Mouse (Mus musculus) hindbrain, postnatal 0 days (tissue): ENCODE measurements at regions not wholly inside any gene's neighbourhood (a gene's known extent, or its start where the extent isn't known, plus 50 kb on each side); places are given as distances from the start of the nearest gene placed in this dataset.

Experiments used
- ATAC-seq: fragments of 200-750 bp; cut with Nextera tagmentation; 2 replicates; pipeline ENCODE4 v1.8.0; 2017; ENCODE audit warnings: mild to moderate bottlenecking, moderate TSS enrichment, moderate library complexity
- DNase-seq: peaks from one replicate; pipeline ENCODE4 v3.0.0-alpha.2; 2015; ENCODE audit warnings: low spot score
- H3K27ac ChIP-seq: fragments of 300-500 bp; sonication (generic); 2 replicates; pipeline ENCODE4 v1.5.1; 2014; ENCODE audit warnings: mild to moderate bottlenecking
- H3K27me3 ChIP-seq: fragments of 300-500 bp; sonication (generic); 2 replicates; pipeline ENCODE4 v1.6.1; 2014; ENCODE audit warnings: low read length, mixed read lengths; ENCODE audit not compliant: insufficient read depth
- H3K36me3 ChIP-seq: fragments of 300-500 bp; sonication (generic); 2 replicates; pipeline ENCODE4 v1.6.1; 2014; ENCODE audit warnings: low read length, mixed read lengths; ENCODE audit not compliant: insufficient read depth
- H3K4me1 ChIP-seq: fragments of 300-500 bp; sonication (generic); 2 replicates; pipeline ENCODE4 v1.6.1; 2014; ENCODE audit warnings: antibody characterized with exemption, low read length, mixed read lengths; ENCODE audit not compliant: insufficient read depth
- H3K4me2 ChIP-seq: fragments of 300-500 bp; sonication (generic); 2 replicates; pipeline ENCODE4 v1.6.1; 2014; ENCODE audit warnings: low read depth, mild to moderate bottlenecking, low read length, moderate library complexity, mixed read lengths
- H3K4me3 ChIP-seq: fragments of 300-500 bp; sonication (generic); 2 replicates; pipeline ENCODE4 v1.5.1; 2014; ENCODE audit warnings: low read length
- H3K9ac ChIP-seq: fragments of 300-500 bp; sonication (generic); replicated peaks from 2 replicates; pipeline ENCODE4 v1.6.1; 2014; ENCODE audit warnings: mild to moderate bottlenecking, low read length, moderate library complexity, mixed read lengths
- H3K9me3 ChIP-seq: fragments of 300-500 bp; sonication (generic); 2 replicates; pipeline ENCODE4 v1.6.1; 2016; ENCODE audit warnings: low read length, mixed read lengths
- CTCF ChIP-seq: IDR thresholded peaks from 2 replicates; pipeline ENCODE4 v1.5.1; 2016; ENCODE audit warnings: antibody characterized with exemption, control low read depth, low read depth
- WGBS: fragments of 180-500 bp; shearing (Covaris S2); extraction: QIAGEN DNeasy Blood & Tissue Kit; methylation state at CpG from one replicate; pipeline ENCODE4 v1.1.7; 2014; 5-methylcytosine and 5-hydroxymethylcytosine counted together

DNA sequence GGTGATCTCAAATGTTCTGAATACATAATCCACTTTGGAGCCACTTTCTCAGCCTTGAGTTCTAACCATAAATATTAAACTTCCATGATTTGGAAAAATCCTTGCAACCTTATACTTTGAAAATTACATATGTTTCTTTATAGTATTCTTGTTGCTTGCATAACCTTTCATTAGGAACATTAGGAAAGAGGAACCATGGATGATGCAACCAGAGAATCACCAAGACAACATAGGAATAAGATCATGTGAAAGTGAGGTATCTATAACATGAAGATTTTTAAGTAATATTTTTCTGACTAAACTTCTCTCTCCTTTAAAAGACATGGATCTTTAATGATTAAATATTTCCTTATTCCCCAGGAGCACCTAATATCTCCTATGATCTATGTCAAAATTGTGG lies 1057.0 kb downstream of the Pla2g4a start:
- H3K9me3 ChIP-seq, result no peaks in the 10 kb centered on the region
- H3K27me3 ChIP-seq, result no peaks in the 10 kb centered on the region
- no peaks in the 10 kb centered on the region for H3K36me3 ChIP-seq
- DNase-seq (no peak), ATAC-seq (no peak)
- H3K4me2 ChIP-seq, result no peak overlapping the region
- H3K4me1 ChIP-seq, result no peaks in the 10 kb centered on the region
- H3K27ac ChIP-seq, result no peak overlapping the region
- no peak overlapping the region for H3K4me3 ChIP-seq
- TF ChIP-seq CTCF, result no peak
- H3K9ac ChIP-seq, result no peak overlapping the region

DNA sequence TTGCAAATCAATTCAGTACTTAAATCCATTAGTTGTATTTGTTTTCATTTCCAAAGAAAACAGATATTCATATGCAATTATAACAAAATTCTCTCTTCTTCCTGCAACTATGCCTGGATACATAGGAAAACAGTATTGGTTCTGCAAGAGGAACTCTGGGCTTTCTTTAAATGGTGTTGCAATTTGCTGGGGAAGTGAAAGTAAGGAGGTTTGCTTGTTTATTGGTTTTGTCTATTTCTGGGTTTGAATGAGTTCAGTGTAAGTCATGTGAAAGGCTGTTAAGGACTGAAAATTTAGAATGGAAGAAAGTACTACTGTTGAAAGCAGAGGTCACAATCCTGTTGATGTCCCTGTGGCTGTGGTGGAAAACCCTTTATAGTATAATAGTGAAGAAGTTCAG lies 1058.0 kb downstream of the Pla2g4a start:
- no peak overlapping the region for H3K4me2 ChIP-seq

DNA sequence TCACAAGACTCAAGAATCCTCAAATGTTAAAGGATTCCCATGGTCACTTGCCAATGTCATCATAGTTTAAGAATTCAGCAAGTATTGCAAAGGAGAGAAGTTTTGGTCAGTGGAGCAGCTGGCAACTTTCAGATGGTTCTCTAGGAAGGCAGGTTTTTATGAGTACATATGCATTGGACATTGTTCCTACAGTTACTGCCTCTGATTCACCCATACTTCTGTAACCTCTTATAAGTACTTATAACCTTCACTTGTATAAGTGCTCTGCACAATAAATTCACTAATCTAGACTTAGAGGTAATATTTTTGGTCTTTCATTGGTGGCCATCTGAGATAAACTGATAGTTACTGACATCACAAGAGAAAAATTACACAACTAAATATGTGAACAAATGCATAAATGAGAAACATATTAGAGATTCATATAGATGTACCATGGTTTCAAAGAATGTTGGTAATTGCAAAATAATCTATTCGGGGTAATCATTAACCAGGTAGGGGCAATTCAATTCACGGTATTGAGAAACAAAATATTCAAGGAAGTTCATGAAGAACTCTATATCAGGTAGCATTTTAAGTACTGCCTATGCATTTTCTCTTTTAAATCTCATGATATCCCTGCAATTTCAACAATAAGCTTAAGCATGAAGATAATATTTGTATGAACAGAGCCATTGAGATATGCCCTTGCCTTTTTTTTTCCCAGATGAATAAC lies 1059.6 kb downstream of the Pla2g4a start:
- Histone ChIP-seq H3K27ac (no peak overlapping the region), H3K9me3 (no peaks in the 10 kb centered on the region), H3K4me1 (no peaks in the 10 kb centered on the region), H3K36me3 (no peaks in the 10 kb centered on the region), H3K4me3 (no peak overlapping the region), H3K9ac (no peak overlapping the region), H3K27me3 (no peaks in the 10 kb centered on the region), H3K4me2 (no peak overlapping the region)
- 89% methylated on average over 2 of the region's 2 CpGs for WGBS
- DNase-seq, result no peak
- TF ChIP-seq CTCF, result no peak
- ATAC-seq, result no peak

More for the DNA sequence above, 1058.0 kb downstream of the Pla2g4a start:
- DNase-seq (no peak), ATAC-seq (no peak)
- H3K27ac ChIP-seq, result no peak overlapping the region
- no peaks in the 10 kb centered on the region for H3K4me1 ChIP-seq
- no peak for TF ChIP-seq CTCF
- no peaks in the 10 kb centered on the region for H3K27me3 ChIP-seq
- no peak overlapping the region for H3K4me3 ChIP-seq
- H3K36me3 ChIP-seq, result no peaks in the 10 kb centered on the region
- H3K9ac ChIP-seq, result no peak overlapping the region
- H3K9me3 ChIP-seq, result no peaks in the 10 kb centered on the region

DNA sequence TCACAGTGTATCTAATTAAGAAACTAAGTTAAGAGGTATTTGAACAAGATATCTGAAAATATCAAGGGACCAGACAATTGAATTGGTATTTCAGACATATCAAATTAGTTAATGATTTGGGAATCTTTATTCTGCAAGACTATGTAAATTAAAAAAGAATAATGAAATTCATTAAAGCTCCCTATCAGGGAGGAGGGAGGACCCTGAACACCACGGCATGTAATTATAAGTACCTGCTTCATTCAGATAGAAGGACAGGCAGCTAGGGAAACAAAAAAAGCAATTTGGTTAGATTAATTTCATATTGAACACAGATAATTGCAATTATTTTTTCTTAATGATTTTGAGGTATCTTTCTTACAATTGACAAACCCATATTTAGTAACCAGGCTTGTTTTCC lies 1090.3 kb downstream of the Pla2g4a start:
- H3K27ac ChIP-seq, result no peak overlapping the region
- H3K27me3 ChIP-seq, result no peaks in the 10 kb centered on the region
- no peak overlapping the region for H3K4me3 ChIP-seq
- H3K9ac ChIP-seq, result no peak overlapping the region
- no peak for TF ChIP-seq CTCF
- no peaks in the 10 kb centered on the region for H3K36me3 ChIP-seq
- H3K4me2 ChIP-seq, result no peak overlapping the region
- no peaks in the 10 kb centered on the region for H3K9me3 ChIP-seq
- no peak for DNase-seq
- 71% methylated on average over 1 of the region's 1 CpGs for WGBS
- H3K4me1 ChIP-seq, result no peaks in the 10 kb centered on the region
- no peak for ATAC-seq

DNA sequence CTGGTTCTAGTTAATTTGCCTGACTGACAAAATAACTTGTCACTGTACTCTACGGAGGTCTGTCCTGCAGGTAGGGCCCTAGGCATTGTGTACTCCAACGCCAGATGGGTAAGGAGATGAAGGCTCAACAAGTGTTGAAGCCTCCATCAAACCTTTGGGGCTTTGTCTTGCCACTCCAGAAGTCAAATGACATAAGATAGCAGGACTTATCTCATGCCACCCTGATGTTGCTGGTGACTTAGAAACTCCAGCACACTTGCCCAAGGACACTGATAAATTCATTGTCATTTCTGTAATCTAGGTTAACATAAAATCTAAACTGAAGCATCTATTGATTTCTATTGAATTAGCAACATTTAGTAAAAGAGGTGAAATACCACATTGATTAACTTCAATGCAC lies 1097.5 kb downstream of the Pla2g4a start:
- H3K36me3 ChIP-seq, result no peaks in the 10 kb centered on the region
- no peak overlapping the region for H3K9ac ChIP-seq
- H3K9me3 ChIP-seq, result no peaks in the 10 kb centered on the region
- no peak for TF ChIP-seq CTCF
- H3K4me1 ChIP-seq, result no peaks in the 10 kb centered on the region
- DNase-seq (no peak), ATAC-seq (no peak)
- no peak overlapping the region for H3K4me3 ChIP-seq
- no peak overlapping the region for H3K4me2 ChIP-seq
- WGBS, result 79% methylated on average over 2 of the region's 2 CpGs
- H3K27ac ChIP-seq, result no peak overlapping the region
- no peaks in the 10 kb centered on the region for H3K27me3 ChIP-seq

DNA sequence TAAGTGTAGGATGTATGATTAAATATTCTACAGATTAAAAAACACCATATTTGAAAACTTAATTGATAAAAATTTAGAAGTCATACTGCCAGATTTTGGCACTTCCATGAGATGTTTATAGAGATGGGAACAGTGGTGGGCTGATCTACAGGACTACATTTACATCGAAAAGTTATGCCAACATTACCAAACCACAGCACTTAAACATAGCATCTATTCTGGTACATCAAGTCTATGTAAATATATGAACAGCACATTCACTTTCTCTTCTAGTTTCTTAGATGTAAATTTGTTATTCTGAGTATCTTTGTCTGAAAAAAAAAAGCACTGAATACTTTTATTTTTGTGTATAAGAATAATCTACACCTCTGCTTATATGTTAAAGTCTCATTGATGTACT lies 1108.1 kb downstream of the Pla2g4a start:
- TF ChIP-seq CTCF, result no peak
- WGBS, result 86% methylated on average over 1 of the region's 1 CpGs

DNA sequence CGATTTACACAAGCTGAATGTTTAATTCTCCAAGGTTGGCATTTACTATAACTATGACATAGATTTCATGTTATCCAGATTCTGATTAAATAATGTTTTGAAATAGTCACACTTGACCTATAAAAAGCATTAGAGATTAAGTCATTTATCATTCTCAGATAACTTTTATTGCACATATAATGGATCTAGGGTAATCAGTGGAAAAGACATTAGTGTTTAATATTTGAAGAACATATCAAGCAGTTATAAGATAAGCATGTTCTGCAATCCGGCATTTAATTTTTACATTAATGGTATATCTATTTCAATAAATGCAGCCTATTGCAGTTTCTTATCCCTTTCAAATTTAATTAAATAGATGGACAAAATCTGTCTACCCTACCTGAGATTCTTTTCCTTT lies 1114.5 kb downstream of the Pla2g4a start:
- H3K4me1 ChIP-seq, result no peaks in the 10 kb centered on the region
- TF ChIP-seq CTCF, result no peak
- no peaks in the 10 kb centered on the region for H3K36me3 ChIP-seq
- H3K4me2 ChIP-seq, result no peak overlapping the region
- ATAC-seq, result no peak
- no peak overlapping the region for H3K4me3 ChIP-seq
- 90% methylated on average over 2 of the region's 2 CpGs for WGBS
- no peak overlapping the region for H3K27ac ChIP-seq
- H3K27me3 ChIP-seq, result no peaks in the 10 kb centered on the region
- no peak overlapping the region for H3K9ac ChIP-seq
- no peaks in the 10 kb centered on the region for H3K9me3 ChIP-seq
- DNase-seq, result no peak

More for the DNA sequence above, 1108.1 kb downstream of the Pla2g4a start:
- Histone ChIP-seq H3K4me2 (no peak overlapping the region), H3K4me3 (no peak overlapping the region), H3K27ac (no peak overlapping the region), H3K9ac (no peak overlapping the region), H3K4me1 (no peaks in the 10 kb centered on the region), H3K9me3 (no peaks in the 10 kb centered on the region), H3K27me3 (no peaks in the 10 kb centered on the region), H3K36me3 (no peaks in the 10 kb centered on the region)
- no peak for DNase-seq
- ATAC-seq, result no peak
